Mouse (Mus musculus) kidney, postnatal 0 days (tissue): Measurements from ENCODE around the gene 1700067K01Rik. TPM values are rescaled to one million over a fixed set of nuclear protein-coding genes. Genes with fewer than 3 reads are reported as not detected.

Experiments
- ATAC-seq: fragments of 200-750 bp; cut with Nextera tagmentation; replicated peaks from 2 replicates; pipeline ENCODE4 v1.8.0; 2017; ENCODE audit warnings: low read depth, moderate number of reproducible peaks, moderate TSS enrichment, moderate library complexity; ENCODE audit not compliant: low FRiP score
- DNase-seq: peaks from one replicate; pipeline ENCODE4 v3.0.0-alpha.2; 2016; ENCODE audit warnings: low spot score
- H3K27ac ChIP-seq: fragments of 300-500 bp; sonication (generic); 2 replicates; pipeline ENCODE4 v1.5.1; 2014; ENCODE audit warnings: mild to moderate bottlenecking
- H3K27me3 ChIP-seq: fragments of 300-500 bp; sonication (generic); 2 replicates; pipeline ENCODE4 v1.6.1; 2014; ENCODE audit warnings: low read length, mixed read lengths; ENCODE audit not compliant: insufficient read depth
- H3K36me3 ChIP-seq: fragments of 300-500 bp; sonication (generic); 2 replicates; pipeline ENCODE4 v1.6.1; 2014; ENCODE audit warnings: low read length, mixed read lengths; ENCODE audit not compliant: insufficient read depth
- H3K4me1 ChIP-seq: fragments of 300-500 bp; sonication (generic); replicated peaks from 2 replicates; pipeline ENCODE4 v1.6.1; 2014; ENCODE audit warnings: antibody characterized with exemption, low read length, mixed read lengths; ENCODE audit not compliant: insufficient read depth
- H3K4me2 ChIP-seq: fragments of 300-500 bp; sonication (generic); 2 replicates; pipeline ENCODE4 v1.6.1; 2014; ENCODE audit warnings: mild to moderate bottlenecking, low read length, moderate library complexity, mixed read lengths
- H3K4me3 ChIP-seq: fragments of 300-500 bp; sonication (generic); replicated peaks from 2 replicates; pipeline ENCODE4 v1.5.1; 2014; ENCODE audit warnings: low read depth, low read length
- H3K9ac ChIP-seq: fragments of 300-500 bp; sonication (generic); 2 replicates; pipeline ENCODE4 v1.6.1; 2014; ENCODE audit warnings: low read depth, low read length
- H3K9me3 ChIP-seq: fragments of 300-500 bp; sonication (generic); replicated peaks from 2 replicates; pipeline ENCODE4 v1.6.1; 2016; ENCODE audit warnings: low read length, inconsistent platforms, mixed read lengths
- CTCF ChIP-seq: IDR thresholded peaks from 2 replicates; pipeline ENCODE4 v1.5.1; 2016; ENCODE audit warnings: antibody characterized with exemption, low read depth, mild to moderate bottlenecking, moderate library complexity
- WGBS: fragments of 180-500 bp; shearing (Covaris S2); extraction: QIAGEN DNeasy Blood & Tissue Kit; methylation state at CpG from one replicate; pipeline ENCODE4 v1.1.7; 2014; 5-methylcytosine and 5-hydroxymethylcytosine counted together
- polyA plus RNA-seq: library from polyadenylated mRNA; unstranded; fragments of >200 nt; fragmentation: Nextera tagmentation; extraction: Ambion mirVana; gene quantifications from 2 replicates; pipeline ENCODE4 v1.2.1, GENCODE M21; 2015

The 1700067K01Rik gene
- polyA plus RNA-seq, 1 experiment from 2014 or later, result 1.1 TPM

DNA sequence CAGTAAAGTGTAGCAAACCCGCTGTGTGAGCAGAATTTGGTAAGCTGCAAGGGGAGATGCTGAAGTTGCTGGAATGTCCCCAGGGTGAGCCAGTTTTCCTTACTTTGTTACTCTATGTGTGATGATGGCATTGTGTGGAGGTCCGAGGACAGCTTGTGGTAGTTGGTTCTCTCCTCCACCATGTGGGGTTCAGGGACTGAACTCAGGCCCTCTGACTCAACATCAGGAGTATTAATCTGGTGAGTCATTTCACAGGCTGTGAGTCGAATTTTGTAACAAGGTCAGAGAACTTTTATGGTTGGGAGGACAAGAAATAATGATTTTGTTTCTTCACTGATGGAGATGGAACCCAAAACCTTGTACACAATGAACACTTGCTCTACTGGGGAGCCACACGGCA lies 31.5 kb downstream of the 1700067K01Rik start:
- 63% methylated on average over 4 of the region's 4 CpGs for WGBS
- no peaks in the 10 kb centered on the region for H3K27me3 ChIP-seq
- no peaks in the 10 kb centered on the region for H3K9me3 ChIP-seq
- H3K27ac ChIP-seq, result no peak overlapping the region
- no peaks in the 10 kb centered on the region for H3K4me1 ChIP-seq
- no peak for DNase-seq
- H3K4me3 ChIP-seq, result no peak overlapping the region
- H3K4me2 ChIP-seq, result no peak overlapping the region
- TF ChIP-seq CTCF, result no peak
- H3K36me3 ChIP-seq, result 0 out of 2 replicates have a peak, but pooled peaks cover 3% of the 10 kb centered on the region
- ATAC-seq, result no peak
- H3K9ac ChIP-seq, result no peak overlapping the region

DNA sequence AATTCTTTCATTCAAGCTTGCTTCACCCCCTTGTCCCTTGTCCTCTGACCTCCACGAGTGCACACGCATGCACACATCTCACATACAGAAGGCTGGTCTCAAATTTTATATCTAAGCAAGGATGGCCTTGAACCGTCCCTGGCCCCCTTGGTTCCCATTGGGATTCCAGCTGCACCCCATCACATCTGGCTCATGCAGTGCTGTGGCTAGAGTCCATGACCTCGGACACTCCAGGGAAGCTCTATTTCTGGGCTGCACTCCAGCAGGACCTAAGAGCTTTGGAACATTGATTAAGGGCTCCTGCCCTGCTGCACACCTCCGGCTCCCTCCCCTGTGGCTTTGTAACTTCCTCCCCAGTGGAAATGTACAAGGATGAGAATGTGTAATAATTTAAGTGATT lies 36.7 kb downstream of the 1700067K01Rik start:
- 60% methylated on average over 5 of the region's 5 CpGs for WGBS

GRCm38 (mm10) chr8:84039050-84039449 lies 37.7 kb downstream of the 1700067K01Rik start:
- Histone ChIP-seq H3K4me2 (no peak overlapping the region), H3K27ac (no peak overlapping the region), H3K4me3 (no peak overlapping the region), H3K4me1 (no peaks in the 10 kb centered on the region; the same call in 1 of the 2 replicates), H3K9ac (no peak overlapping the region; the same call in 1 of the 2 replicates), H3K27me3 (peaks cover 4% of the 10 kb centered on the region), H3K36me3 (no peaks in the 10 kb centered on the region), H3K9me3 (no peaks in the 10 kb centered on the region)
- WGBS, result under 1% methylated on average over 5 of the region's 5 CpGs
- no peak for ATAC-seq
- peak; percentile 90 for DNase-seq
- TF ChIP-seq CTCF, result peak; percentile 89

More for the DNA sequence above, 36.7 kb downstream of the 1700067K01Rik start:
- H3K4me1 ChIP-seq, result no peaks in the 10 kb centered on the region; the same call in 1 of the 2 replicates
- no peaks in the 10 kb centered on the region for H3K36me3 ChIP-seq
- H3K4me3 ChIP-seq, result no peak overlapping the region
- no peaks in the 10 kb centered on the region for H3K27me3 ChIP-seq
- H3K9ac ChIP-seq, result no peak overlapping the region
- no peak for TF ChIP-seq CTCF
- ATAC-seq (no peak), DNase-seq (peak; percentile 53)
- H3K9me3 ChIP-seq, result no peaks in the 10 kb centered on the region
- no peak overlapping the region for H3K27ac ChIP-seq
- no peak overlapping the region for H3K4me2 ChIP-seq

- peak within 1 kb of the TSS; percentile 22 for H3K4me3 ChIP-seq
- peak; percentile 76 for TF ChIP-seq CTCF
- H3K4me1 ChIP-seq, result no peaks in the 10 kb centered on the region; the same call in 1 of the 2 replicates
- H3K27ac ChIP-seq, result no peak within 1 kb of the TSS
- H3K36me3 ChIP-seq, result no peaks in the 10 kb centered on the region
- H3K27me3 ChIP-seq, result peaks cover 15% of the 10 kb centered on the region
- H3K4me2 ChIP-seq, result peak within 1 kb of the TSS; percentile 56
- H3K9me3 ChIP-seq, result no peaks in the 10 kb centered on the region
- 3% methylated on average over 40 of the region's 40 CpGs for WGBS
- peak; percentile 87 for ATAC-seq
- peak within 1 kb of the TSS; percentile 36; the same call in 1 of the 2 replicates for H3K9ac ChIP-seq
- peak; percentile 88 for DNase-seq
Measured at GRCm38 (mm10) chr8:84042066-84042947, 41.0 kb downstream of the 1700067K01Rik start, which contains the start of gene Il27ra. TSS of gene Il27ra (minus strand) at chr8:84042589.

DNA sequence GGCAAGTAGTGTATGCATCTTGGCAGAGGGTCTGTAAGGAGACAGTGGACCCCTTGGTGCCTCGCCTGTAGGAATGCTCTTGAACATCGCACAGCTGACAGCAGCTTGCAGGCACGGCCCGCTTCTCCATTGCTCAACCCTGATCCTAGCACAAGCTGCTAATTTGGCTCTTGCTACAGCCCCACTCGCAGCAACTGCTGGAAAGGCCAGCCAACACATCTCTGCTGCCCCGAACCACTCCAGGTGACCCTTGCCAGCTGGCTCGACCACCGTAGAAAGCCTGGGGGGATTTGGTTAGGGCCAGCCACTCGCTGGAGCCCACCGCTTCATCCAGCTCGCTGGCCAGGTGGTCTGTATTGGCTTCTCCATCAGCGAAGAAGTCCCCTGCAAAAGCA lies 41.6 kb downstream of the 1700067K01Rik start:
- Histone ChIP-seq H3K36me3 (no peaks in the 10 kb centered on the region), H3K4me2 (peak overlapping the region; percentile 56), H3K4me3 (peak overlapping the region; percentile 22; the same call in 1 of the 2 replicates), H3K27me3 (peaks cover 15% of the 10 kb centered on the region), H3K27ac (no peak overlapping the region), H3K9ac (no peak overlapping the region), H3K4me1 (no peaks in the 10 kb centered on the region; the same call in 1 of the 2 replicates), H3K9me3 (no peaks in the 10 kb centered on the region)
- DNase-seq, result no peak
- TF ChIP-seq CTCF, result no peak
- no peak for ATAC-seq
- 43% methylated on average over 12 of the region's 12 CpGs for WGBS

GRCm38 (mm10) chr8:84044103-84044502 lies 42.8 kb downstream of the 1700067K01Rik start:
- no peaks in the 10 kb centered on the region; the same call in 1 of the 2 replicates for H3K4me1 ChIP-seq
- H3K27me3 ChIP-seq, result peaks cover 15% of the 10 kb centered on the region
- ATAC-seq (no peak), DNase-seq (no peak)
- no peak overlapping the region for H3K9ac ChIP-seq
- peak; percentile 30; the same call in 1 of the 2 replicates for TF ChIP-seq CTCF
- no peak overlapping the region for H3K27ac ChIP-seq
- no peak overlapping the region for H3K4me3 ChIP-seq
- H3K4me2 ChIP-seq, result no peak overlapping the region
- H3K9me3 ChIP-seq, result no peaks in the 10 kb centered on the region
- WGBS, result 18% methylated on average over 7 of the region's 7 CpGs
- H3K36me3 ChIP-seq, result no peaks in the 10 kb centered on the region
